Mouse (Mus musculus): ENCODE measurements at regions not wholly inside any gene's neighbourhood (a gene's known extent, or its start where the extent isn't known, plus 50 kb on each side); places are given as distances from the start of the nearest gene placed in this dataset.
"Not testable (repeated sequence)": the region's sequence is repeated elsewhere in the genome, so short reads cannot be mapped to it uniquely, and the experiment has no call there.

DNA sequence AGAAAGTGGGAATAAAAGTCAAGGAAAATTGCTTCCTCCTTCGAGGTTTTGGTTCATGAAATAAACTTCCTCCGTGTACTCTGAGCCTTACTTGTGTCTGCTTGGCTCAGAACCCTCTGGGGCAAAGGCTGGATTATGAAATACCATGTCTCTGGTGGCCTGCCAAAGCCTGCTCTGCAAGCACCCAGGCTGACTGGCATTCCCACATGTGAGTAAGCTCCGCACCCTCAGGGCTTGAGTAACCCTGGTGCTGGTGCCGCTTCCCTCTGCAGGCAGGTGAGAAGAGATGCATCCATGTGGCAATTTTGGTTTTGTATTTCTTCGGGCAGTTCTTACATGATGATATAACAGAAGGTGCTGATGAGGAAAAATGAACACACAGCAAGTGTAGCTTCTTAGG lies 66.0 kb downstream of the Nr2f2 start:
- no peak for DNase-seq (ENCODE audit: low spot score in 2 of 2)

DNA sequence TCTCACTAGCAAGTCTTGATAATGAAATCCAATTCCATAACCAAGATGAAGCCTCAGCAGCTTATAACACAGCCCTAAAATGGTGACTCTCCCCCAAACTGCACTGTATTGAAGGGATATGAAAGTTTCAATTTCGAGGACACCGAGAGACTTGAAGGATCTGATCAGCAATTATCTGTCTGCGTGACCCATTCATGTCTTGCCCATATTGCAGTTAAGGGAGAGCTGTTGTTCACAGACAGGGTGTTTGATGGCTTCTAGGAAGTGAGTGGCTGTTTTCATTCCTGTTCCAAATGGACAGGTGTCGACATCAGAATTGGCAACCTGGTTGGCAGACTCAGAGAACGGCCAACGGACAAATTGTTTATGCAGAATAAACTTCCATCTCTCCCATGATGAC lies 75.1 kb downstream of the Nr2f2 start:
- no peak for DNase-seq (ENCODE audit: low spot score in 2 of 2)

DNA sequence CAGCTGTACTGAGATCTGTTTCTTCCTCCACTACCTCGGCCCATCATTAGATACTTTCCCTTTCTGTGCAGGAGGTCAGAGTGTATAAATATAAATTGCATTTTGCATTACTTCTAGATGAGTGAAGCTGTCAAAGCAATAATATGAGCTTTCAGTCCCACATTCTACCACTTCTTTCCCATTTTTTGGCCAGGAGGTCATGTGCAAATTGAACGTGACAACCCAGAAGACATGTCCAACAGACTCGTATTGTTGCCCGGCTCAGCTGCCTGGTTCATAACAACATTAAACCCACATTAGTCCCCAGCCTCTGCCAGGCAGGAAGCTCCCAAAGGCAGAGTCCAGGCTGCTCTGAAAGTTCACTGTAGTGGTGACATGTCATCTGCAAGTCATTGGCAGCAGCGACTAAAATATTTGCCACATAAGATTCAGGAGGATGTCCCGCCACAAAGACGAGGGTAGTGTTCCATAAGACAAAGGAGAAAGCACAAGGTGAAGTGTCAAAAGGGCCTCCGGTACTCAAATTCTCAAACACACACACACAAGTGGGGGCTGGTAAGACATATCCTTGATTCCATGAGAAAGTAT lies 75.7 kb downstream of the Nr2f2 start:
- DNase-seq (ENCODE audit: low spot score in 2 of 2), result no peak

DNA sequence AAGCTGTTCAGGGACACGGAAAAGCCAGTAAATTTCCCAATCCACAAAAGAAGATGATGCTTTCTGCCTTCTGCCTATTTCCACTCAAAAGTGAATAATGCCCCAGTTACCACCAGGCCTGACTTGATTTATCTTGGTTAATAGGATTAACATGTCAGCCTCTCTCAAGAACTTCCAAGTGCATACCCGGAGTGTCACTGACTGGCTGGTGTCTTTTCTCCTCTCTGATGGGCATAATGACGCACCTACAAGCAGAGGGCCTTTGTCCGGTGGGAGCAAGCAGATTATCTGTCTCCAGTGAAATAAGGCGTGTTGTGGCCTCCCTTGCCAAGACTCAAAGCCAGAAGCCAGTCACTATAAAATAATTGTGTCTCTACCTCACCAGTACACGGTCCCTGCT lies 76.3 kb downstream of the Nr2f2 start:
- DNase-seq (ENCODE audit: low spot score in 2 of 2), result no peak

DNA sequence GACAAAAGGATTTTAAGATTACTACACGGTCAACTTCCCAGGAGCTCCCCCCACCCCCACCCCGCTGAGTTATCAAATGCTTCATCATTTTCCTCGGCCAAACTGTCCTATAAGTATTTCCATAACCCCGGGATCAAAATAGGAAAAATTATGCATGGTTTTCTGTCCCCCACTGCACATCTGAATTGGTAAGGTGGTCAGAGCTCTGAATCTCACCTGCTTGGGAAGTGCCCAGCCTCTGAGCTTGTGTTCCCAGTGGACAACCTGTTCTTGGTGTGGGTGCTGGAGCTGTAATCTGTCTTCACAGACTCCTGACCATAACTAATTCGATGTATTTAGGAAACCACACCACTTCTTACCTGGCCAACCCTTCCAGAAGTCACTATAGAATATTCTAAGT lies 77.9 kb downstream of the Nr2f2 start:
- DNase-seq (ENCODE audit: low spot score in 2 of 2), result no peak

DNA sequence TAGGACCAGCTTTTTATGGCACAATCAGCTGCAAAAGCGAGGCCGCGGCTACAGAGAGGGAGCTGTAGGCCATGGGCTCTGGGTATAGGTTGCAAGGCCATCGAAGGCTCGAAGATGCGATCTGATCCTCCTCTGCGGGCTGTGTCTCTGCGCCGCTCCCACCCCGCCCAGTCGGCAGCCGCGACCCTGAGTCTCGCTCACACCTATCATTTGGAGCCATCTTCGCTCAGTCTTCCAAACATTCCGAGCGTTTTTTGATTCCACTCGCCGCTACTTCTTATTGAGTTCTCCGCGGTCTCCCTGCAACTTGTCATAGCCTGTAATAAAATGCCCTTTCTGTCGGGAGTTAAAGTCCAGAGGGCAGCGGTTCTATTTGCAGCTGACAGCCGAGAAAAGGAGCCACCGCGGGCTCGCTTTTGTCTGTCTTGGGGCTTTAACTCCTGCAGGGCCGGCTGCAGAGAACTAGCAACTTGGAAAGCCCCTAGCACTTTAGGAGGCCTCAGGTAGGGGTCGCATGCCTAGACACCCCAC lies 78.6 kb downstream of the Nr2f2 start:
- no peak for DNase-seq (ENCODE audit: low spot score in 2 of 2)

DNA sequence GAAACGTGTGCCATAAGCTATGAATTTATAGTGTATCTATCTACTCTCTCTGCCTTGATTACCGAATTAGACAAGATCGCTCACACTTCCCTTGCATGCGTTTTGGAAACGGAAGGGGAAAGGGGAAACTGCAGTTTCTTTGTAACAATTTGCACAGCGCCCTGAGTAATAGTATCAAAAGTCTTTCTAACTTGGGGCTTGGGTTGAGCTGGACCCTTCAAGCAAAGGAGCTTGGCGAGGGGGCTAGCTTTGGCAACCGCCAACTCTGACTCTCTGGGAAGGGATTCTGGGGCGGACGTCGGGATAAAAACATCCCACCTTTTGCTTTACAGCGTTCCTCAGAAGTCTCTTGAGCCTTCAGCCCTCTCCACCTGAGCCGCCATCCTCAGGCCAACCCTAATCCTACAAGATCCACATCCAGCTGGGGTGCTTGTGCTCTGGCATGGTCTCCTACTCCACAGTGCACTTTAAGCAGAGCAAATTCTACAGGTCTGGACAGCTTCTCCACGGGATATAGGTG lies 79.6 kb downstream of the Nr2f2 start:
- no peak for DNase-seq (ENCODE audit: low spot score in 2 of 2)

DNA sequence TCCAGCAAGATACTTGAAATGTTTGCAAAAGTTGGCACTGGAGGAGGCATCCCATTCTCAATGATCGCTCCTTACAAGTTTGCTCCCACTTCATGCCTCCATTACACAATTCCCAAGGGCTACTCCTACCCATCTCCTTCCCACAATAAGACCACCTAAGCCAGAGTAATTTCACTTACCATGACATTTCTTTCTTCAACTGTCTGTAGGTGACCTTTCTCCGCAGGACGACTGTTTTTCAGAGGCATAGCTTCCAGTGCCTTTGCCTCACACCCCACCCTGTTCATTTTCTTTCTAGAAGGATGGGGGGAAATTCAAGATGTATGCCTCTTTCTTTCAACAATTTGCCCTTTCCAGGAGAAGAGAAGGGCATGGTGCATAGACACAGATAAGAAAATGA lies 81.2 kb downstream of the Nr2f2 start:
- no peak for DNase-seq (ENCODE audit: low spot score in 2 of 2)

DNA sequence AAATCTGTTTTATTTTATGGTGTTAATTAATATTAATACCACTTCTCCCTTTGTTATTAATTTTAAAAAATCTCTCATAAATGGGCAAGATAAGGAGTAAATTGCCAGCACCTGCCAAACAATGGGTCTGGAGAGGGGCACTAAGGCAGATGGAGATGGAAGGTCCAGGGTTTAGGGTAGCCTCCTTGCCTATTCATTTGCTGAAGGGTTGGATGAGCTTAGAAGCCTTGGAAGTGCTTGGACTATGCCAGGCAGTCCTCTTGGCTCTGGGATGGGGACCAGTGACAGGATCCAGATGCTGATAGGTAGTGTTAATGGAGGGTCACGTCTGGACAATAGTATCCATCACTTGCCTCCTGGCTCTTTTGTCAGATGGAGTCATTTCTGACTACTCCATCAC lies 82.7 kb downstream of the Nr2f2 start:
- no peak for DNase-seq (ENCODE audit: low spot score in 2 of 2)

DNA sequence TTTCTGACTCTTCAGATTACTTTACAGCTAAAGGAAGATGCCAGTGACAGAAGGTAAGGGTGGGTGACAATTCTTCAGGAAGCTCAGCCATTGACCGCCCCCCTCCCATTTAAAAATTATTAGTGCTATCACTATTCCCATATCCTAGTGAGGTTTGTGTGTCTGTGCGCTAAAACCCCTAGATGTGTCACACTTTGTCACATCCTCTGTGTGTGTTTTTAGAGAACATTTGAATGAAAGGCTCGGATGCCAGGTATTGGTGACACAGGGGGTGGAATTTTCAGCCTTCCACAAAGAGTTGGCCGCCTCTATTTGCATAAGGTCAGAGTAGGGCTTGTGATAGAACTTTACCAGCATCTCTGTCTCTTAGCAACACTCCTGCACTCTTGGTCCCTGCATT lies 83.4 kb downstream of the Nr2f2 start:
- no peak for DNase-seq (ENCODE audit: low spot score in 2 of 2)

DNA sequence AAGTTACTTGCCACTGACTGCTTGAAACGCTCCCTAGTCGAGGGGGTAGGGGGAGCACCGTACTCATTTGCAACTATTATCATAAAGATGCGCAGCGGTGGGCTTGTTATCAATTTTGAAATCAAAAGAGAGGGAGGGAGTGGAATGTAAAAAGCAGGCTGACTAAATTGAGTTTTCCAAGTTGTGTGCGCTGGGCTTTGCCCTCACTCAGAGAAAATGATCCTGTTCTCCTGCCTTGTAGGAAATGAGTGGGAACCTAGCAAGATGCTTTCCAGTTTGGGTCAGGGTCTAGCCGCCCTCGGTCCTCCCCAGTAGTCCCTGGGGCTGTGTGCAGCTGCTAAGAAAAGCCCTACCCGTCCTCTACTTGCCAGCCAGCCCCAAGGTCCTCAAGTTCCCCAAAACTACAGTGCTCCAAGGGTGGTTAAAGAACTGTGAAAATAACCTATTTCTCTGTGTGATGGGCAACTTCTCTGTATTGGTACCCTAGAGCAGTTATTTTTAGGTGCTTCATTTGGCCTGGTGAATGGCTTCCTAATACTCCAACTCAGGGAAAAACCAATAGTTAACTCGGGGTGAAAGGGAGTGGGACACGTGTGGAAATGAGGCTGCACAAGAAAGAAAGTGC lies 84.5 kb downstream of the Nr2f2 start:
- DNase-seq (ENCODE audit: low spot score in 2 of 2), result no peak

DNA sequence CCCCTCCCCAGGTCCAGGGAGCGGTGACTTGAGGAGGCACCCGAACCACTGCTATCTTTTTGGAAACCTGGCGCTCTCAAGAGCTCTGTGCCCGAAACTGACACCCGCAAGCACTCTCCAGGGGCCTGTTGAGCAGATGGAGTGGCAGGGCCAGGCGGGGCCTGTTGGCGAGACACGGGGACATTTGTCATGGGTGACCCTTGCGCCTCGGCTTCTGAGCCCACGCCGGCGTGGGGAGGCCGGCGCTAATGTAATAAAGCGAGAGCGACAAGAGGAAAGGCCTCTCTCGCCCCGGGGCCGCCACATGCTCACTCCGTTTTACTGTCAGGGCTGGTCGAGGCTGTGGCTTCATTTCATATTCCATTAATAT lies 85.2 kb downstream of the Nr2f2 start:
- no peak for DNase-seq (ENCODE audit: low spot score in 2 of 2)

DNA sequence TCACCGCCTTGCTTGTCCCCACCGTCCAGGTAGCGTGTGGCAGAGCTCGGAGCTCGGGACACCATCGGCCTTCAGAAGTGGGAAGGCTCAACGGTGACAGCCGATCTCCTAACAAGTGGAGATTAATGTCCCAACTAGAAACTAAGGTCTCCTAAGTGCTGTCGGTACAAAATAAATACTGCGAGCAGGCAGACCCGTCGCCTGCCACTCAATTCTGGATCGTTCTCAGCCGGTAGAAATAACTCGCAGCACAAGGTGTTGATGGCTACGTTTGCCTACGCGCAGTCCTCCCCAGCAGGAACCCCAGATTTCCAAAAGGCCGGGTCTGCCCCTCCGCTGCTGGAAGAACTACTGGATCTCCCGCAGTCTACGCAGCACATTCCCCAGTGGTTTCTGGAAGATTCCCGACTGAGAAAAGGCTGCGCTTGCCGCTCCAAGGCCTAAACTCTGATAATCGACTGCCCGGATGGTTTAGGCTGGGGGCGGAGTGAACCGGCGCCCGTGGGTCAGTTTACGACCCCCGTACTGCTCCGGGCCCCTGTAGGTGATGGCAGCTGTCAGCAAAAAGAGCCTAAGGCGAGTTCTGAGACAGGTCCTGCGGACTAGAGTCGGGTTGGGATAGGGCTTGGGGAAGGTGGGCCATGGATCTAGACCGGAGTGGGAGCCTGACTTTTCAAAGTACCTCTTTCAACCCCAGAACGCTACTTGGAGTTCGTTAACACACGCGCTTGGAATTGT lies 85.7 kb downstream of the Nr2f2 start:
- no peak for DNase-seq (ENCODE audit: low spot score in 2 of 2)

DNA sequence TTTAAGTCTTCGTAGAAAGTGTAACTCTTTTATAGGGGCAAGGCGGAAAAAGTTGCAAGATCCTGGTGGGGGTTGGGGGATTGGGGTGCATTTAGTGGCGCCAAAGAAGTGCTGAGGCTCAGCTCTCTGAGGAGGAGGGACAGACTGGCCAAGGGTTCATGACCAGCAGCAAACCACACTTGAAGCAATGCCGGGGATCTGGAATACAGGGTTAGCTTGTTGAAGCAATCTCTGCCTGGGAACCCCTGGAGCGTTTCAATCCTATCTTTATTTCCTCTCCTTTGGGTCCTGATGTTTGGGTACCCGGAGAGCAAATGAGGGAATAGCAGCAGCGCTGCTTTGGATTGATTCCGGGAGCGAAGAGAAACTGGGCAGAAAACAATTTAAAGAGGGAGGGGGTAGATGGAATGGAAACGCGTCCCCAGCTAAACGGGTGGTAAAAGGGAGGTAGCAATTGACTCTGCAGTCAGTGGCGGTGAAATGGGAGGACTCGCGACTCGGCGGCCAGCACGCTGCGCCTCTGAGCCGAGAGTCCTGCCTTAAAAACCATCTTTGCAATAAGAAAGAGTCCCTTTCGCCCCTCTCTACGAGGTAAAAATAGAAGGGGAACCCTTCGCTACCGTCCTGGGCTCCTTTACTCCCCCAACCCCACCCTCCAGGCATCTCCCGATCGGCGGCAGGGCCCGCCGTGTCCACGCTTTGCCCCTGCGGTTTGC lies 86.5 kb downstream of the Nr2f2 start:
- no peak for DNase-seq (ENCODE audit: low spot score in 2 of 2)

DNA sequence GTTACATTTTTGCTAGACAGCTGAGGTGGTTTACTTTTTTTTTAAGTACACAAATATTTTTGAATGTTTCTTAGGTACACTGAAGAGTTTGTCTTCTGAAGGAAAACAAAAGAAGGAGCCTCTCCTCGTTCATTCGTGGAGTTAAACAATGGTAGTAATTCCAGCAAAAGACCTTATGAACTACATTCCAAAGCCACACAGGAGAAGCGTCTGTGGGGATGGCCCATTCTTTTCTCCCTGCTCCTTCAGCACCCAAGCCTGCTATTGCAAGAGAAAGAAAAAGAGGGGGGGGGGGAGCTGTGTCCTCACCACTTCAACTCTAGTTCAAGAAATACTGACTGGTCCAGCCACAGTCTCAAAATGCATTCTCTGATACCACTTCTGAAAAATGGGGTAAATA lies 87.4 kb downstream of the Nr2f2 start:
- DNase-seq (ENCODE audit: low spot score in 2 of 2), result no peak

DNA sequence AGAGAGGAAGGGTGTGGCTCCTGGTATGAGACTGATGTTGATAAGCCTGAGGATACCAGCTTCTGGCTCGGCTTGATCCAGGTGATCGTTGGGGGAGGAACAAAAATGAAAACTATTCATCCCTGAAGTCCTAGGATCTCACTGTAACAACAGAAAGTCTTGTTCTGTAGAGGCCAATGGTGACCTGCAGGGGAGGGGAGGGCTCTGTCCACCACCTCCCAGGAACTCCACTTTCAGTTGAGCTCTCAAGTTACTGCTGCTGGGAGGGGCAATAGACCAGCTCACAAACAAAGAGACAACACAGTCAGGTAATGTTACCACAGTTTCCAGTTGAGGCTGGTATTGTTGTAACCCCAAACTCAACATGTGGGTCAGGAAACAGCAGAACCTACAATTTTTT lies 90.5 kb downstream of the Nr2f2 start:
- no peak for DNase-seq (ENCODE audit: low spot score in 2 of 2)

DNA sequence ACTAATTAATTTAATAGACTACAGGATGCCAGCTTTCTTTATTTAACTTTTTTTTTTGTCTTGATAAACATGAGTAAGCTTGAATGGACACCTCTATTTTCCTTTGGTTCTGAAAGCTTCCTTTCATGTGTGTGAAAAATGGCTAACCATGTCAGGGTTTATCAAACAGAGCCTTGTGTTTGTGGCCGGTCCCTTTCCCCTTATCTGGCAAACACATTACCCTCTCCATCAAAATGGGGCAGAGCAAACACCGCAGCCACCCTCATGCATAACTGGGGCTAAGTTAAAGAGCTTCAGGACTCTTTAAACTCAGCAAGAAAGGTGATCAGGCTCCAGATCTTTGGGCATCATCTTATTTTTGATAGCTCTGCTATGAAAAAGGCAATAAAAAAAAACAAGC lies 92.2 kb downstream of the Nr2f2 start:
- no peak for DNase-seq (ENCODE audit: low spot score in 2 of 2)

DNA sequence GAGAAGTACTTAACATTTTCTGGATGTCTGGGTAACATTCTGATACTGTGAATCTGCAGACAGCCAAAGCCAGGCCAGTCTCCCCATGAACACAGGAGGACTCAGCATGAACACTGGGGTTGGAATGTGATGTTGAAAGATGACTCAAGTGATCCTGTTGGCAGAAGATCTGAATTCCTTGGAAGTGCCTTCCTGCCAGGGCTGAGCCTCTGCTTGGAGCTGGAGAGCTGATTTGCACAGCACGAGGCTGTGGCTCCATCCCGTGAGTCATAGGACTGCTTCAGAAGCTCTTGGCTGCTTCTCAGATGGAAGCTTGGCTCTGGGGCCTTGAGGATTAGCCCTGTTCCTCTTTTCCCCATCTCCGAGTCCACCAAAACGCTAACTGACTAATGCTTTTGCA lies 99.5 kb downstream of the Nr2f2 start:
- DNase-seq (ENCODE audit: low spot score in 2 of 2), result no peak

DNA sequence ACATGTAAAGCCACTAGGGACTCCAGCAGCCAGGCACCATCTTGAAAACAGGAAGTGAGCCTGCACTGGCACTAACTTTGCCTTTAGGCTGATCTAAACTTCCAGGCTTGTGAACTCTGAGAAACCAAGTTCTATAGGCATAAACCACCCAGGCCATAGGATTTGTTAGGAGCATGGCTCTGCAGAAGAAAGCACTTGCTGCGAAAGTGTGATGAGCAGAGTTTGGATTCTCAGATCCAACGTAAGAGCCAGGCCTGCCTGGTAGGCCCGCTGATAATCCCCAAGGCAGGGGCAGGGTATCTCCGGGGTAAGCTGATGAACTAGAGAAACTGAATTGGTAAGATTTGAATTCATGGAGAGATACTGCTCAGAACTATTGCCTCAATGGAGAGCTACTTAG lies 109.7 kb downstream of the Nr2f2 start:
- no peak for DNase-seq (ENCODE audit: low spot score in 2 of 2)

DNA sequence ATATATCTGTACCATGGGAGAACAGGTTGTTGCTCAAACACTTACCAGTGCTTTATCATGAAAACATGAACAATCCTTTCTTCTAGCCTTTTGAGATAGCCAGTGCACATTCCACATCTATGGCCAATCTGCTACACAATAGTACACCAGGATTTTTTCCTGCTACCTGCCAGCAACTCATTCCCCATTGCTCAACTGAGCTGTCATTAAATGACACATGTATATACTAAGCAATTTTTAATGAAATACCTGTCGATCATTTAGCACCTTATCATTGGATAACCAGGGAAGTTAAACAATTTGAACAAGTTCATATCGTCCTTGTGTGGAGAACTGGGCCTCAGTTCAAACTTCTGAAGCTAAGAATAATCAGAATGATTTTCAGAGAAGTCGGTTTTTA lies 111.5 kb downstream of the Nr2f2 start:
- no peak for DNase-seq (ENCODE audit: low spot score in 2 of 2)

DNA sequence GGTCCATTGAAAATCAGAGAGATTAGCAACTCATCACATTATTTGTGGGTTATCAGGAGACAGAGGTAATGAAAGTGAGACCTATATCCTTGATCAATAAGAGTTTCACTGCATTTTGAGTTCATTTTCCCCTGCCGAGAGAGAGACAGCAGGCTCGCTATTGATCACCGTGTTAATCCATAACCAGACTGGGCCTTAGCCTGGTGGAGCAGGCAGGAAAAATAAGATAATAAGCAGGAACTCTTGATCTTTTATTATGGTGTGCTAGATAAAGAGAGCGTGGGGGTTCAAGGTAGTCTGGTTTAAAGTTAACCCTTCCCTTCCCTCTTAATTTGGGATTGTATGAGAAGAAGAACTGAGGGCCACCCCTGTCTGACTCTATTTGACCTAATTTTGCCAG lies 113.3 kb downstream of the Nr2f2 start:
- no peak for DNase-seq (ENCODE audit: low spot score in 2 of 2)

DNA sequence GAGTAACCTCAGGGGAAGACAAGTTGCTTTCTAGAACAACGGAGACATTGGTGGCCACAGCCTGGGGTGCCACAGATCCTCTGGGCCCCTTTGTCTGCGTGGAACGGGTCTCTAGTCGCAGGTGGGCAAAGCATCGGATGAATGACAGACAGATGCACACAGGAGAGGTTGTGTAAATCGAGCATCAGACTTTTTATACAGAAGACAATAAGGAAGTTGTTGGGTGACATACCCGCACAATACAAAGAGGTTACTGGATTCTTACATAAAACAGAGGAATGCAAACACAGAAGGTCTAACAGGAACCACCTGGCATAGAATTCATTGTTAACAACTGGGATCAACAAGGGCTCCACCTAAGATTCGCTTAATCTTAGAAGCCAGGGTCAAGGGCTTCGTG lies 127.5 kb downstream of the Nr2f2 start:
- DNase-seq (ENCODE audit: low spot score in 2 of 2), result not testable (repeated sequence)
